Mouse (Mus musculus) kidney, adult 11 months (tissue): ENCODE results near the gene Tbc1d13.
"Not testable (repeated sequence)": the region's sequence is repeated elsewhere in the genome, so short reads cannot be mapped to it uniquely, and the experiment has no call there.

Experiments used
- DNase-seq: peaks from one replicate; pipeline ENCODE4 v3.0.0; 2022

Tbc1d13 gene

DNA sequence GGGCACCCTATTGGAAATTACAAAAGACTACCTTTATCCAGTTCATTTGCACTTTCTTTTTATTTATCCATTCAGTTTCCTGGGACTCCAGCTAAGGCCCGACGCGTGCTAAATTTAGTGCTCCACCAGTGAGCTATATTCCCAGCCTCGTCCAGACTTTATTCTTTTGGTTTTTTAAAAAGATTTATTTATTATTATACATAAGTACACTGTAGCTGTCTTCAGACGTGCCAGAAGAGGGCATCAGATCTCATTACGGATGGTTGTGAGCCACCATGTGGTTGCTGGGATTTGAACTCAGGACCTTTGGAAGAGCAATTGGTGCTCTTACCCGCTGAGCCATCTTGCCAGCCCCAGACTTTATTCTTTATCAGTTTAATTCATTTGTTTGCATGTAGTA, 45.2 kb downstream of the Tbc1d13 start:
- DNase-seq: not testable (repeated sequence)

GRCm38 (mm10) chr2:30182424-30182823, 48.9 kb downstream of the Tbc1d13 start:
- no peak for DNase-seq

- DNase-seq: peak; percentile 66
These were observed 50.2 kb downstream of the Tbc1d13 start for GRCm38 (mm10) chr2:30183721-30184120.

DNA sequence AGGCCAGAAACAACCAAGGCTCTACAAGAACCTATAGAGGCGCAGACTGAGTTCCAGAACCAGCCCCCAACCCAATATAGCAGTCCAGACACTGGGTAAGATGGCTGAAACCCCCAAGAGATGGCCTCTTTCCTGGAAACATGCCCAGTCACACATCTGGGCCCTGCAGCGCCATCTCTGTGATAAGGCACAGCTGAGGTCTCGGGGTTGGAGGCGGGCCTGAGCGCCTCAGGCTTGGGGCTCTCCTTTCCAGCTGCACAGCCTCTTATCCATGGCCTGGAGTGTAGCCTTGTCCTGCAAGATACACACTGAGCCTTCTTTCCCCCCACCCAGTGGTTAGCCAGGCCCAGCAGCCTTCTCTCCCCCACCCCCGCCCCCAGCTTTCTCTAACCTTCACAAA, 51.7 kb downstream of the Tbc1d13 start:
- no peak for DNase-seq

DNA sequence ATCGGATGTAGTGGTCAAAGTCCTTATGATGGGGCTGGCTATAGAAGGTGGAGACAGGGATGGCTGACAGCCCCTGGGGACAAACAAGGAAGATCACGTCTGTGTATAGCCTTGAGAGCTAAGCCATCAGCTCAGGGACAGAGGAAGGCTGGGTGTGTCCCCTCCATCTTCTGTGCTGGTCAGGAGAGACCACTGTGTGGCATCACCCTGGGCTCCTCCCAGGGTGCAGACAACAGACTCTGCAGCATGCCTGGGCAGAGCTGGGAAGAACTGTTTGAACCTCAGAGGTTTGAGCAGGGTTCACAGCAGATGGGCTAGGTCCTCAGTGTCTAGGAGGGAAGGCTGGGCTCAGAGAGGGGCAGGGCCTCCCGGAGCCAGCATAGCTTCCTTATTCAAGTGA, 52.1 kb downstream of the Tbc1d13 start:
- no peak for DNase-seq

DNA sequence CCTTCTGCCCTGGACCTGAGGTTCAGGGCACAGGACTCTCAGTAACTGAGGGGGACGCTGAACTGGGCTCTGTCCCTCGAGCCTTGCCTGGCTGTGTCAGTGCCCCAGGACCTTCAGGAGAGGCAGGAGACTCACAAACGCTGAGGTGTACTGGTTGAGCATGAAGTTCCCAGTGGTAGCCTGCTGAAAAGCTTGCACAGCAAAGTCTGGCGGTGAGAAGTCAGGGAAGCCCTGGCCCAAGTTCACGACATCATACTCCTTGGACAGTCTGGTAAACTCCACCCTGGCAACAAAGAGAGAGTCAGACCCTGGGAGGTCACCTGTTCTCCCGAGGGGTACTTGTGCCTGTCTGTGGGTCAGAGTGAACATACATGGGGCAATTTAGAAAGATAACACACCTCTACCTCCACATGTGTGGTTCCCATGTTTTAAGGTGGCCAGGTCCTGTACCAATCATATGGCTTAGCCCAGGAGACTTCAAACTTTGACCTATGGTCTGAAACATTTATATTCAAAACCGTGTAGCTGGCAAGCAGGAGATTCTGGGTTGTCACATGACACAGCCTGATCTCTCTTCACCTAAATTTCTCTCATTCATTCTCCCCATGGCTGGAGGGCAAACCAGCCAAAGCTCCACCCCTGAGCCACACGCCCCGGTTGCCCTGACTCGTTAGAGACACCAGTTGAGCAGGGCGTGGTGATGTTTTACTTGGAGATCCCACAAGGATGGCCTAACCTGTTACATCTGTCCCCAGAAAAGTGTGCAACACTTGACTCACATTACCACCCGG, 58.4 kb downstream of the Tbc1d13 start:
- peak; percentile 72 for DNase-seq

- no peak for DNase-seq
These were observed 61.1 kb downstream of the Tbc1d13 start for GRCm38 (mm10) chr2:30194656-30195055.

- DNase-seq: peak; percentile 69
These were observed 64.5 kb downstream of the Tbc1d13 start for GRCm38 (mm10) chr2:30198021-30198420.

GRCm38 (mm10) chr2:30199984-30200383, 66.4 kb downstream of the Tbc1d13 start:
- DNase-seq: no peak

DNA sequence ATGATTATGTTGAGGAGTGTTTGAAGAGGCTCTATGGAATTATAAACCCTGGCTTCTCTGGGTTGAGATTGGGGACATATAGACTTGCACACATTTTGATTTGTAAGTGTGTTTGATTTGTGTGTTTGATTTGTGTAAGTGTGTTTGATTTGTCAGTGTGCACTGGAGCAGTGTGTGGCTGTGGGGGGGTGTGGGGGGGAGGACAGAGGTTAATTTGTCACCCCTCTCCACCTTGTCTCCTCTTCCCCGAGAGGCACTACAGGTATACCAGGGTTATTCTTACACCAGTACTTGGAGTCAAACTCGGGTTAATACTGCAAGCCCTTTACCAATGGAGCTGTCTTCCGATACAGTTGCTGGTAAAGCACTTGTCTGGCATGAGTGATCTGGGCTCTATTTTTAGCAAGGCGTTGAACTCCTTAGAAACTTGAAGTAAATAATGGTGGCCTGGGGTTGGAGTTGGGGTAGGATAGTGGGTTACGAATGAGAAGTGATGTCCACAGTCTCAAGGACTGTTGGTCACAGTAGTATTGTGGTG, 66.9 kb downstream of the Tbc1d13 start:
- peak; percentile 44 for DNase-seq
